Mouse (Mus musculus) C2C12 (cell line): ENCODE data around the gene Ppp1r18. TPM values are rescaled to one million over a fixed set of nuclear protein-coding genes. Genes with fewer than 3 reads are reported as not detected.

Experiments
- H3K27me3 ChIP-seq: one replicate; pipeline ENCODE4 v1.6.1; 2011; ENCODE audit not compliant: control insufficient read depth, insufficient read depth, insufficient read length
- H3K36me3 ChIP-seq: one replicate; pipeline ENCODE4 v1.6.1; 2011; ENCODE audit not compliant: control insufficient read depth, insufficient read depth
- H3K4me3 ChIP-seq: one replicate; pipeline ENCODE4 v1.5.1; 2011; ENCODE audit warnings: mild to moderate bottlenecking, control low read depth; ENCODE audit not compliant: poor library complexity, insufficient read depth, severe bottlenecking
- H3K79me2 ChIP-seq: one replicate; pipeline ENCODE4 v1.6.1; 2011; ENCODE audit not compliant: control insufficient read depth, insufficient read depth
- H3K79me3 ChIP-seq: one replicate; pipeline ENCODE4 v1.6.1; 2011; ENCODE audit warnings: low read depth, control low read depth
- H3ac ChIP-seq: one replicate; pipeline ENCODE3; 2011; ENCODE audit warnings: low read depth; ENCODE audit not compliant: control insufficient read depth, insufficient read length
- CEBPB ChIP-seq: IDR thresholded peaks from one replicate; pipeline ENCODE4 v1.6.1; 2011; ENCODE audit warnings: low read depth, mild to moderate bottlenecking, control low read depth, moderate library complexity
- CTCF ChIP-seq: IDR thresholded peaks from one replicate; pipeline ENCODE4 v1.5.1; 2011; ENCODE audit not compliant: control insufficient read depth, insufficient read depth, insufficient read length
- FOSL1 ChIP-seq: IDR thresholded peaks from one replicate; pipeline ENCODE4 v1.8.0; 2011; ENCODE audit warnings: mild to moderate bottlenecking, low read length; ENCODE audit not compliant: poor library complexity, insufficient read depth, severe bottlenecking
- MAX ChIP-seq: IDR thresholded peaks from one replicate; pipeline ENCODE4 v1.6.1; 2011; ENCODE audit warnings: mild to moderate bottlenecking, control low read depth
- MYOD1 ChIP-seq: IDR thresholded peaks from one replicate; pipeline ENCODE4 v1.6.1; 2011; ENCODE audit warnings: low read depth; ENCODE audit not compliant: control insufficient read depth, insufficient read length
- MYOG ChIP-seq: IDR thresholded peaks from one replicate; pipeline ENCODE4 v1.6.1; 2011; ENCODE audit not compliant: control insufficient read depth, insufficient read length; ENCODE audit errors: extremely low read depth
- USF1 ChIP-seq: IDR thresholded peaks from one replicate; pipeline ENCODE4 v1.6.1; 2011; ENCODE audit warnings: low read depth, mild to moderate bottlenecking, control low read depth, moderate library complexity
- polyA plus RNA-seq: library from polyadenylated mRNA; unstranded; fragments of >200 nt; fragmentation: generic; extraction: Trizol; gene quantifications from one replicate; pipeline ENCODE4 v1.2.1, GENCODE M21; 2012; ENCODE audit warnings: missing spikeins

Gene Ppp1r18
- polyA plus RNA-seq, 1 experiment, result 84.2 TPM

DNA sequence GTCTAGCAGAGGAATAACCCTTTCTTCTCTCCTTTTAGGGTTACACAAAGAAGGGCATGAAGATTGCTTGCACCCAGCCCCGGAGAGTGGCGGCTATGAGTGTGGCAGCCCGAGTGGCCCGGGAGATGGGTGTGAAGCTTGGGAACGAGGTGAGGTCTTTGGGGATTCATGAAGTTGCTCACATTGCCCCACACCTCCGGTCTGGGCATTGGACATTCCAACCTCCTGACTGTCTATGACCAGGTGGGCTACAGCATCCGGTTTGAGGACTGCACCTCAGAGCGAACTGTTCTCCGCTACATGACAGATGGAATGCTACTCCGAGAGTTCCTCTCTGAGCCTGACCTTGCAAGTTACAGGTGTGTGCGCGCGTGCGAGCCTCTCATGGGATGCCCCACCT is 18.4 kb downstream of the Ppp1r18 start:
- no peak overlapping the region for H3ac ChIP-seq
- H3K79me3 ChIP-seq, result peaks cover 14% of the 10 kb centered on the region
- TF ChIP-seq MYOG (no peak), CEBPB (no peak), MAX (no peak), MYOD1 (no peak), USF1 (no peak), CTCF (no peak), FOSL1 (no peak)
- H3K79me2 ChIP-seq, result peaks cover 23% of the 10 kb centered on the region
- H3K27me3 ChIP-seq, result no peaks in the 10 kb centered on the region
- H3K4me3 ChIP-seq, result no peak overlapping the region
- peaks cover 47% of the 10 kb centered on the region for H3K36me3 ChIP-seq

- no peak overlapping the region for H3K4me3 ChIP-seq
- no peak overlapping the region for H3ac ChIP-seq
- H3K36me3 ChIP-seq, result peaks cover 72% of the 10 kb centered on the region
- TF ChIP-seq CEBPB, result no peak
- TF ChIP-seq MYOG, result no peak
- TF ChIP-seq USF1, result no peak
- TF ChIP-seq MAX, result no peak
- no peak for TF ChIP-seq CTCF
- TF ChIP-seq FOSL1, result no peak
- TF ChIP-seq MYOD1, result no peak
- H3K27me3 ChIP-seq, result no peaks in the 10 kb centered on the region
- no peaks in the 10 kb centered on the region for H3K79me2 ChIP-seq
- H3K79me3 ChIP-seq, result no peaks in the 10 kb centered on the region
Measured at GRCm38 (mm10) chr17:35887725-35888124, 22.3 kb downstream of the Ppp1r18 start.

- Histone ChIP-seq H3K79me3 (peaks cover 4% of the 10 kb centered on the region), H3K36me3 (peaks cover 28% of the 10 kb centered on the region), H3K4me3 (peak within 1 kb of the TSS; percentile 64), H3ac (peak within 1 kb of the TSS; percentile 70), H3K27me3 (no peaks in the 10 kb centered on the region), H3K79me2 (peaks cover 18% of the 10 kb centered on the region)
- TF ChIP-seq MYOD1, result no peak
- TF ChIP-seq CTCF, result no peak
Measured at GRCm38 (mm10) chr17:35896781-35897643, 31.6 kb downstream of the Ppp1r18 start, which contains the start of gene 2310061I04Rik. 2310061I04Rik (minus strand) TSS chr17:35897431.

GRCm38 (mm10) chr17:35897644-35898573 is 32.5 kb downstream of the Ppp1r18 start:
- H3K36me3 ChIP-seq, result peaks cover 20% of the 10 kb centered on the region
- peaks cover 18% of the 10 kb centered on the region for H3K79me2 ChIP-seq
- H3ac ChIP-seq, result peak overlapping the region; percentile 66
- TF ChIP-seq MYOD1 (no peak), CTCF (no peak), CEBPB (no peak), MYOG (no peak), USF1 (no peak), FOSL1 (no peak)
- H3K79me3 ChIP-seq, result peaks cover 4% of the 10 kb centered on the region
- no peak overlapping the region for H3K4me3 ChIP-seq
- H3K27me3 ChIP-seq, result no peaks in the 10 kb centered on the region

- peaks cover 14% of the 10 kb centered on the region for H3K79me2 ChIP-seq
- TF ChIP-seq FOSL1 (no peak), MYOD1 (no peak), CTCF (no peak), USF1 (no peak), MAX (no peak), MYOG (no peak), CEBPB (no peak)
- H3K4me3 ChIP-seq, result no peak overlapping the region
- no peak overlapping the region for H3ac ChIP-seq
- no peaks in the 10 kb centered on the region for H3K27me3 ChIP-seq
- H3K36me3 ChIP-seq, result peaks cover 10% of the 10 kb centered on the region
- peaks cover 4% of the 10 kb centered on the region for H3K79me3 ChIP-seq
Measured at GRCm38 (mm10) chr17:35900636-35901035, 35.2 kb downstream of the Ppp1r18 start.
